Mouse (Mus musculus) MEL (cell line): ENCODE results near the gene Nfx1. TPM values are rescaled to one million over a fixed set of nuclear protein-coding genes. Genes with fewer than 3 reads are reported as not detected.

Source experiments
- DNase-seq: peaks from one replicate; pipeline ENCODE4 v3.0.0; 2011; ENCODE audit warnings: low read depth, low spot score
- H3K27ac ChIP-seq: 2 replicates; pipeline ENCODE4 v1.5.1; 2012; ENCODE audit warnings: low read depth, mild to moderate bottlenecking, control low read depth, low read length, moderate library complexity; ENCODE audit not compliant: control insufficient read depth
- H3K27me3 ChIP-seq, 2 experiments: fragments of 150-350 bp in 1 of 2; sonication (generic) in 1 of 2; 2 replicates each; pipeline ENCODE4 v1.6.1; 2012; ENCODE audit warnings: low read length in 2 of 2, mild to moderate bottlenecking in 2 of 2, improper control_type of control experiment in 1 of 2, moderate library complexity in 1 of 2; ENCODE audit not compliant: insufficient read depth in 2 of 2, control insufficient read depth in 1 of 2
- H3K36me3 ChIP-seq, 2 experiments: 2 replicates each; pipeline ENCODE4 v1.6.1; 2012 to 2014; ENCODE audit warnings: low read length in 2 of 2, improper control_type of control experiment in 1 of 2, inconsistent platforms in 1 of 2, mild to moderate bottlenecking in 1 of 2; ENCODE audit not compliant: insufficient read depth in 2 of 2, control insufficient read depth in 1 of 2
- H3K4me1 ChIP-seq, 2 experiments: fragments of 150-350 bp in 1 of 2; sonication (generic) in 1 of 2; 2 replicates each; pipeline ENCODE4 v1.6.1; 2012; ENCODE audit warnings: low read length in 2 of 2, improper control_type of control experiment in 1 of 2, mild to moderate bottlenecking in 1 of 2; ENCODE audit not compliant: insufficient read depth in 2 of 2, control insufficient read depth in 1 of 2
- H3K4me3 ChIP-seq, 2 experiments: fragments of 150-350 bp in 1 of 2; sonication (generic) in 1 of 2; 2 replicates each; pipeline ENCODE4 v1.5.1; 2012; ENCODE audit warnings: low read depth in 2 of 2, low read length in 2 of 2, mild to moderate bottlenecking in 2 of 2, moderate library complexity in 2 of 2, control low read depth in 1 of 2, improper control_type of control experiment in 1 of 2; ENCODE audit not compliant: control insufficient read depth in 1 of 2, insufficient read depth in 1 of 2
- H3K79me2 ChIP-seq: 2 replicates; pipeline ENCODE4 v1.6.1; 2012; ENCODE audit warnings: mild to moderate bottlenecking, low read length, moderate library complexity; ENCODE audit not compliant: control insufficient read depth, poor library complexity, insufficient read depth
- H3K9ac ChIP-seq: 2 replicates; pipeline ENCODE4 v1.6.1; 2012; ENCODE audit warnings: low read depth, mild to moderate bottlenecking, control low read depth, low read length, moderate library complexity; ENCODE audit not compliant: control insufficient read depth, poor library complexity, severe bottlenecking
- H3K9me3 ChIP-seq: fragments of 150-350 bp; sonication (generic); replicated peaks from 2 replicates; pipeline ENCODE4 v1.6.1; 2012; ENCODE audit warnings: mild to moderate bottlenecking, low read length, improper control_type of control experiment, moderate library complexity; ENCODE audit not compliant: insufficient read depth
- BHLHE40 ChIP-seq: IDR thresholded peaks from 2 replicates; pipeline ENCODE4 v1.6.1; 2012; ENCODE audit warnings: low read depth, mild to moderate bottlenecking, inconsistent platforms, low read length, improper control_type of control experiment, borderline replicate concordance
- CHD2 ChIP-seq: IDR thresholded peaks from 2 replicates; pipeline ENCODE4 v1.6.1; 2011; ENCODE audit warnings: low read length, improper control_type of control experiment
- CTCF ChIP-seq, 3 experiments: IDR thresholded peaks in 2 of 3; conservative IDR thresholded peaks in 1 of 3; 2 replicates each; pipeline ENCODE4 v1.5.1; 2011 to 2012; ENCODE audit warnings: low read length in 3 of 3, low read depth in 2 of 3, mild to moderate bottlenecking in 2 of 3, improper control_type of control experiment in 1 of 3, inconsistent platforms in 1 of 3, mixed read lengths in 1 of 3, moderate library complexity in 1 of 3; ENCODE audit not compliant: control insufficient read depth in 1 of 3, insufficient read depth in 1 of 3, poor library complexity in 1 of 3, severe bottlenecking in 1 of 3
- E2F4 ChIP-seq: IDR thresholded peaks from 2 replicates; pipeline ENCODE4 v1.6.1; 2011; ENCODE audit warnings: low read depth, low read length, improper control_type of control experiment, borderline replicate concordance
- ELF1 ChIP-seq: IDR thresholded peaks from 2 replicates; pipeline ENCODE4 v1.6.1; 2014; ENCODE audit warnings: low read depth, mild to moderate bottlenecking, inconsistent platforms, low read length, improper control_type of control experiment, moderate library complexity
- EP300 ChIP-seq, 2 experiments: IDR thresholded peaks; 2 replicates each; pipeline ENCODE4 v1.6.1; 2011; ENCODE audit warnings: improper control_type of control experiment in 2 of 2, low read length in 2 of 2, low read depth in 1 of 2, mild to moderate bottlenecking in 1 of 2
- ETS1 ChIP-seq: IDR thresholded peaks from 2 replicates; pipeline ENCODE4 v1.6.1; 2012; ENCODE audit warnings: low read depth, mild to moderate bottlenecking, inconsistent platforms, low read length, improper control_type of control experiment, moderate library complexity
- GATA1 ChIP-seq: IDR thresholded peaks from 2 replicates; pipeline ENCODE4 v1.6.1; 2011; ENCODE audit warnings: low read depth, low read length, improper control_type of control experiment
- HCFC1 ChIP-seq: IDR thresholded peaks from 2 replicates; pipeline ENCODE4 v1.6.1; 2012; ENCODE audit warnings: low read depth, mild to moderate bottlenecking, inconsistent platforms, low read length, improper control_type of control experiment, moderate library complexity
- JUND ChIP-seq: IDR thresholded peaks from 2 replicates; pipeline ENCODE4 v1.6.1; 2011; ENCODE audit warnings: low read depth, mild to moderate bottlenecking, improper control_type of control experiment, low read length
- KAT2A ChIP-seq: conservative IDR thresholded peaks from 2 replicates; pipeline ENCODE4 v1.6.1; 2012; ENCODE audit warnings: low read depth, low read length, improper control_type of control experiment, inconsistent platforms
- MAFK ChIP-seq: IDR thresholded peaks from 2 replicates; pipeline ENCODE4 v1.6.1; 2011; ENCODE audit warnings: low read depth, mild to moderate bottlenecking, low read length, improper control_type of control experiment, borderline replicate concordance
- MAX ChIP-seq: IDR thresholded peaks from 2 replicates; pipeline ENCODE4 v1.6.1; 2011; ENCODE audit warnings: low read length, improper control_type of control experiment
- MEF2A ChIP-seq: IDR thresholded peaks from 2 replicates; pipeline ENCODE4 v1.6.1; 2014; ENCODE audit warnings: low read depth, mild to moderate bottlenecking, inconsistent platforms, low read length, improper control_type of control experiment; ENCODE audit not compliant: poor library complexity, insufficient replicate concordance, severe bottlenecking; ENCODE audit errors: extremely low read depth
- MYB ChIP-seq: IDR thresholded peaks from 2 replicates; pipeline ENCODE4 v1.6.1; 2011; ENCODE audit warnings: mild to moderate bottlenecking, low read depth, low read length, improper control_type of control experiment
- MYC ChIP-seq: IDR thresholded peaks from 2 replicates; pipeline ENCODE4 v1.6.1; 2011; ENCODE audit warnings: low read depth, mild to moderate bottlenecking, low read length, improper control_type of control experiment, moderate library complexity
- NRF1 ChIP-seq: IDR thresholded peaks from 2 replicates; pipeline ENCODE4 v1.6.1; 2014; ENCODE audit warnings: low read depth, mild to moderate bottlenecking, inconsistent platforms, low read length, improper control_type of control experiment, moderate library complexity; ENCODE audit not compliant: poor library complexity, insufficient read depth, severe bottlenecking
- POLR2A ChIP-seq, 2 experiments: IDR thresholded peaks; 2 replicates each; pipeline ENCODE4 v1.6.1; 2011 to 2012; ENCODE audit warnings: low read length in 2 of 2, mild to moderate bottlenecking in 2 of 2, control low read depth in 1 of 2, improper control_type of control experiment in 1 of 2, low read depth in 1 of 2, moderate library complexity in 1 of 2; ENCODE audit not compliant: control insufficient read depth in 1 of 2, insufficient read depth in 1 of 2, poor library complexity in 1 of 2
- POLR2AphosphoS2 ChIP-seq: IDR thresholded peaks from 2 replicates; pipeline ENCODE4 v1.6.1; 2011; ENCODE audit warnings: low read length, improper control_type of control experiment
- POLR2AphosphoS5 ChIP-seq: IDR thresholded peaks from 2 replicates; pipeline ENCODE4 v1.6.1; 2012; ENCODE audit warnings: low read depth, borderline replicate concordance, mild to moderate bottlenecking, inconsistent platforms, low read length, moderate library complexity, mixed read lengths
- RAD21 ChIP-seq: IDR thresholded peaks from 2 replicates; pipeline ENCODE4 v1.6.1; 2011; ENCODE audit warnings: mild to moderate bottlenecking, low read depth, low read length, improper control_type of control experiment
- SMC3 ChIP-seq: IDR thresholded peaks from 2 replicates; pipeline ENCODE4 v1.6.1; 2011; ENCODE audit warnings: low read depth, low read length, improper control_type of control experiment
- TBP ChIP-seq: IDR thresholded peaks from 2 replicates; pipeline ENCODE4 v1.8.0; 2011; ENCODE audit warnings: low read depth, low read length, improper control_type of control experiment
- UBTF ChIP-seq: IDR thresholded peaks from 2 replicates; pipeline ENCODE4 v1.6.1; 2012; ENCODE audit warnings: low read depth, mild to moderate bottlenecking, inconsistent platforms, low read length, improper control_type of control experiment, moderate library complexity, borderline replicate concordance; ENCODE audit not compliant: insufficient read depth
- USF1 ChIP-seq: IDR thresholded peaks from 2 replicates; pipeline ENCODE4 v1.6.1; 2014; ENCODE audit warnings: low read depth, mild to moderate bottlenecking, inconsistent platforms, low read length, improper control_type of control experiment, moderate library complexity
- ZC3H11A ChIP-seq: IDR thresholded peaks from 2 replicates; pipeline ENCODE4 v1.6.1; 2012; ENCODE audit warnings: low read depth, mild to moderate bottlenecking, inconsistent platforms, low read length, improper control_type of control experiment
- polyA plus RNA-seq, 2 experiments: library from polyadenylated mRNA; stranded (reverse) in 1 of 2; unstranded in 1 of 2; fragments of >175 nt in 1 of 2; fragments of >200 nt in 1 of 2; gene quantifications; 2 replicates each; pipeline versions ENCODE4 v1.2.1 to v1.2.4; 2012; ENCODE audit warnings: low replicate concordance in 2 of 2, low read depth in 1 of 2; ENCODE audit not compliant: insufficient read length in 2 of 2, insufficient read depth in 1 of 2, missing spikeins in 1 of 2
- total RNA-seq: library from RNA; depleted of rRNA; stranded (reverse); fragments of 300-350 nt; gene quantifications from 2 replicates; pipeline ENCODE4 v1.2.3, GENCODE M21; 2012

Gene Nfx1
- total and polyA plus RNA-seq, 3 experiments: 54.9 to 72.6 TPM; not detected in 1

DNA sequence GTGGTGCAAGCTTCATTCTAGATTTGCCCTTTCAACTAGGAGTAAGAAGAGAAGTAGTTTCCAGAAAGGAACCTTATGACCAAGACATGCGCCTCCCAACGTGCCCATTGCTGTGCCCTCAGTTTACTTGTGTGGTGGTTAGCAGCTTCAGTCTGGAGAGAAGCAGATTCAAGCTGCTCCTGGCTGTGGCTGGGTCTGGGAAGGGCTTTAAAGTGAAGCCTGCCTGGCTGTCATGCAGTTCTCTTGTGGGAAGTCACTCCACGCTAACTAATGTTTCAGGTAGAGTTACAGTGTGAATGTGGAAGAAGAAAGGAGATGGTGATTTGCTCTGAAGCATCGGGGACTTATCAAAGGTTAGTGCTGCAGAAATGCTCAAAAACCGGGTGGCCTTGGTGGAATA, 45.1 kb downstream of the Nfx1 start:
- H3K27me3 ChIP-seq: no peaks in the 10 kb centered on the region
- H3K4me1 ChIP-seq: peaks cover 5 to 8% of the 10 kb centered on the region in 2 experiments; a peak in 3 of 4 replicates
- no peaks in the 10 kb centered on the region for H3K79me2 ChIP-seq
- peaks cover 9 to 18% of the 10 kb centered on the region in 2 experiments for H3K36me3 ChIP-seq
- no peak for TF ChIP-seq MAFK
- no peak for TF ChIP-seq MEF2A
- no peak for TF ChIP-seq E2F4
- TF ChIP-seq CTCF (IDR thresholded peaks at IDR 0.05 in 2 of 3, conservative IDR thresholded peaks at IDR 0.05 in 1 of 3; ENCODE audit: control insufficient read depth in 1 of 3, insufficient read depth in 1 of 3, low read depth in 2 of 3, low read length in 3 of 3, poor library complexity in 1 of 3, severe bottlenecking in 1 of 3): no peak
- TF ChIP-seq ETS1: no peak
- TF ChIP-seq BHLHE40: no peak
- TF ChIP-seq EP300 (IDR thresholded peaks at IDR 0.05; ENCODE audit: low read depth in 1 of 2, low read length in 2 of 2): no peak
- no peak overlapping the region for H3K9ac ChIP-seq
- H3K4me3 ChIP-seq: no peak overlapping the region
- no peaks in the 10 kb centered on the region for H3K9me3 ChIP-seq
- DNase-seq: no peak
- no peak overlapping the region for H3K27ac ChIP-seq

DNA sequence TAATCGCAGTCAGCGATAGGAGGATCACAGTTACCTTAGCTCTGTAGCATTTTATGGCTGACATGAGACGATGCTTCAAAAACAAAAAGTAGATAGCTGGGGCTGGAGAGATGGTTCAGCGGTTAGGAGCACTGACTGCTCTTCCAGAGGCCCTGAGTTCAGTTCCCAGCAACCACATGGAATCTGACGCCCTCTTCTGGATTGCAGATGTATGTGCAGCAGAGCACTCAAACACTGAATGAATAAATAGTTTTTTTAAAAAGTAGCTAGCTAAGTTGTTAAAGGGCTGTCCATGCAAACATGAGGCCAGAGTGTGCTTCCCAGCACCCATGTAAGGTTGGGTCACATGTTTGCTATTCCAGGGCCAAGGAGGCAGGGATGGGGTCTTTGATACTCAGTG, 50.4 kb downstream of the Nfx1 start:
- Histone ChIP-seq H3K36me3 (peaks cover 11 to 15% of the 10 kb centered on the region in 2 experiments), H3K4me3 (no peak overlapping the region), H3K4me1 (peaks cover 7 to 12% of the 10 kb centered on the region in 2 experiments), H3K79me2 (no peaks in the 10 kb centered on the region), H3K27ac (no peak overlapping the region), H3K9ac (no peak overlapping the region), H3K9me3 (no peaks in the 10 kb centered on the region), H3K27me3 (no peaks in the 10 kb centered on the region)
- TF ChIP-seq MAX (no peak), ELF1 (no peak), SMC3 (0 out of 2 replicates have a peak, but pooled peaks have one; percentile 33), MAFK (no peak), JUND (no peak), HCFC1 (no peak), MYC (peak; percentile 38; the same call in 1 of the 2 replicates), BHLHE40 (no peak), POLR2AphosphoS5 (no peak), NRF1 (no peak), MYB (no peak), TBP (no peak), KAT2A (no peak), CTCF (IDR thresholded peaks at IDR 0.05 in 2 of 3, conservative IDR thresholded peaks at IDR 0.05 in 1 of 3; ENCODE audit: control insufficient read depth in 1 of 3, insufficient read depth in 1 of 3, low read depth in 2 of 3, low read length in 3 of 3, poor library complexity in 1 of 3, severe bottlenecking in 1 of 3) (peak in 2 of 3 experiments; percentile 54 to 60; a peak in 5 of 6 replicates), RAD21 (peak; percentile 45), GATA1 (no peak), CHD2 (no peak), ZC3H11A (no peak; the same call in 1 of the 2 replicates), USF1 (no peak), UBTF (no peak), POLR2AphosphoS2 (no peak), POLR2A (IDR thresholded peaks at IDR 0.05; ENCODE audit: control insufficient read depth in 1 of 2, insufficient read depth in 1 of 2, low read depth in 1 of 2, low read length in 2 of 2, poor library complexity in 1 of 2) (no peak)
- peak; percentile 38 for DNase-seq
